In the genomic region with DNA sequence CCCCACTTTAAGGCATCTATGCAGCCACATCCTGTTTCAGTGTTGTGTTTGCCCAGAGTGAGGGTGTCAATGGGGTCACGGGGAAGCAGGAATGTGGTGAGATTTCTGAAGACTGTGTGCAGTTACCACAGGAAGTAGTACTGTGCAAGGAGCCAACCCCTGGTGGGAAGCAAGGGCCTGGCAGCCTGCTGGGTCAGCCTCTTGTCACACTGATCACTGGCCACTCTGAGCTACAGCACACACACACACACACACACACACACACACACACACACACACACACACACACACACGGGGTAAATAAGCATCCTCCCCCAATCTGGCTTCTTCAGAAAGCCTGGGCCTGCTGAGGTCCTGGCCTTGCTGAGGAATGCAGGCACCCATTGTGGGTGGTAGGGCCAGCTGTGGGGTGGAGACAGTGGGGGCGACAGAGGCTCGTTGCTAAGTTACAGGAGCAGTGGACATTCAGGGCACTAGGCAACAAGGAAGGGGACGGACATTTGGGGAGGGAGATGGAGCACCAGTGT, we compare ENCODE assay signal across 9 mouse cellular contexts. TPM values are rescaled to one million over a fixed set of nuclear protein-coding genes. Genes with fewer than 3 reads are reported as not detected.
A peak's percentile ranks its signal among the peaks of the same experiment; 100 is the strongest.
DNase-seq lines count a peak whose midpoint lies in the region; ATAC-seq and TF ChIP-seq lines count a peak whose summit lies in the region.
"Had no signal": no experiment of that assay in that cellular context is flagged by ENCODE, and none has a peak within 500 bp of the region (broad histone marks: within the 10 kb centered on the region; RNA-seq: fewer than 3 reads in every experiment).

No protein-coding gene starts in this region.

- no peak for ATAC-seq in forebrain, embryonic 15.5 days (replicated peaks)
- no peak; the same call in 1 of the 2 replicates for ATAC-seq in liver, embryonic 11.5 days (replicated peaks; ENCODE audit: low FRiP score)
- no peak for ATAC-seq in megakaryocyte-erythroid progenitor cell, adult 5-6 weeks (replicated peaks; ENCODE audit: low FRiP score, low TSS enrichment, poor library complexity, severe bottlenecking)

- no peak overlapping the region for H3K4me2 ChIP-seq in forebrain, embryonic 15.5 days (replicated peaks)
- H3K4me2 ChIP-seq in liver, embryonic 11.5 days: no peak overlapping the region
- peak overlapping the region; percentile 14 for H3K4me2 ChIP-seq in myocyte (ENCODE audit: low read depth)

- no peak overlapping the region for H3K4me3 ChIP-seq in heart, embryonic 10.5 days
- no peak overlapping the region for H3K4me3 ChIP-seq in forebrain, embryonic 15.5 days
- no peak overlapping the region for H3K4me3 ChIP-seq in liver, embryonic 11.5 days (ENCODE audit: low read depth, low read length)
- H3K4me3 ChIP-seq in myocyte: no peak overlapping the region

- 29% methylated on average over 5 of the region's 5 CpGs for WGBS in heart, embryonic 10.5 days
- WGBS in forebrain, embryonic 15.5 days: 11% methylated on average over 5 of the region's 5 CpGs
- WGBS in liver, embryonic 11.5 days: 28% methylated on average over 5 of the region's 5 CpGs

- DNase-seq in heart, embryonic 10.5 days (ENCODE audit: low spot score): no peak
- DNase-seq in heart, adult 9 months (ENCODE audit: low spot score in 2 of 2): no peak
- DNase-seq in Muller cell, postnatal 12 days (ENCODE audit: inconsistent ontology term): peak; percentile 95
- no peak for DNase-seq in liver, embryonic 11.5 days (ENCODE audit: low spot score)
- no peak for DNase-seq in left cerebral cortex, adult 11 months (ENCODE audit: low spot score)

- H3K27me3 ChIP-seq in heart, embryonic 10.5 days (ENCODE audit: insufficient read depth, poor library complexity, severe bottlenecking): no peaks in the 10 kb centered on the region
- H3K27me3 ChIP-seq in forebrain, embryonic 15.5 days: no peaks in the 10 kb centered on the region
- no peaks in the 10 kb centered on the region for H3K27me3 ChIP-seq in liver, embryonic 11.5 days (replicated peaks; ENCODE audit: control insufficient read depth, insufficient read depth, low read length)
- no peaks in the 10 kb centered on the region for H3K27me3 ChIP-seq in myocyte (ENCODE audit: control insufficient read depth, insufficient read depth, insufficient read length)

- H3K4me1 ChIP-seq in heart, embryonic 10.5 days: peaks cover 86% of the 10 kb centered on the region
- peaks cover 72% of the 10 kb centered on the region for H3K4me1 ChIP-seq in forebrain, embryonic 15.5 days
- peaks cover 30% of the 10 kb centered on the region for H3K4me1 ChIP-seq in liver, embryonic 11.5 days (replicated peaks; ENCODE audit: control insufficient read depth, insufficient read depth, low read length)

- no peak for TF ChIP-seq POLR2A in myocyte (IDR thresholded peaks at IDR 0.05; ENCODE audit: insufficient read length, low read depth)

- H3ac ChIP-seq in myocyte (ENCODE audit: control insufficient read depth, insufficient read length): no peak overlapping the region

- H3K27ac ChIP-seq in heart, embryonic 10.5 days: peak overlapping the region; percentile 65
- peak overlapping the region; percentile 82 for H3K27ac ChIP-seq in forebrain, embryonic 15.5 days (replicated peaks)
- peak overlapping the region; percentile 28; the same call in 1 of the 2 replicates for H3K27ac ChIP-seq in liver, embryonic 11.5 days (ENCODE audit: low read depth, low read length)

- H3K79me2 ChIP-seq in myocyte (ENCODE audit: control insufficient read depth, insufficient read depth): no peaks in the 10 kb centered on the region

- no peaks in the 10 kb centered on the region for H3K36me3 ChIP-seq in heart, embryonic 10.5 days
- no peaks in the 10 kb centered on the region for H3K36me3 ChIP-seq in forebrain, embryonic 15.5 days
- H3K36me3 ChIP-seq in liver, embryonic 11.5 days (ENCODE audit: control insufficient read depth, insufficient read depth, low read length): no peaks in the 10 kb centered on the region
- no peaks in the 10 kb centered on the region for H3K36me3 ChIP-seq in myocyte (ENCODE audit: control insufficient read depth, insufficient read depth)

- no peaks in the 10 kb centered on the region for H3K9me3 ChIP-seq in heart, embryonic 10.5 days
- no peaks in the 10 kb centered on the region for H3K9me3 ChIP-seq in forebrain, embryonic 15.5 days
- no peaks in the 10 kb centered on the region for H3K9me3 ChIP-seq in liver, embryonic 11.5 days (ENCODE audit: control insufficient read depth, low read length)
- H3K9me3 ChIP-seq: G1E had no signal

- H3K9ac ChIP-seq in forebrain, embryonic 15.5 days (replicated peaks): no peak overlapping the region
- H3K9ac ChIP-seq in liver, embryonic 11.5 days (ENCODE audit: low read depth, low read length): no peak overlapping the region

TF ChIP-seq in myocyte, 11 proteins besides CTCF, POLR2A, EP300 and RAD21:
- TF ChIP-seq MAX (IDR thresholded peaks at IDR 0.05; ENCODE audit: low read depth) (no peak), SRF (IDR thresholded peaks at IDR 0.05; ENCODE audit: control insufficient read depth, insufficient read length, low read depth) (no peak), MYOD1 (IDR thresholded peaks at IDR 0.05; ENCODE audit: control insufficient read depth in 1 of 3, insufficient read length in 2 of 3, low read depth in 2 of 3) (peak in 2 of 3 experiments; percentile 55 to 81), MYOG (IDR thresholded peaks at IDR 0.05; ENCODE audit: control insufficient read depth in 1 of 3, insufficient read depth in 1 of 3, insufficient read length in 2 of 3, low read depth in 2 of 3) (peak in 2 of 3 experiments; percentile 69 to 86), TCF3 (IDR thresholded peaks at IDR 0.05; ENCODE audit: insufficient read length, low read depth) (no peak)
TF ChIP-seq in myocyte: peak in this region for 2.

RNA-seq across cellular contexts. Expression of gene Trmt61a, which starts 13.5 kb away (rescaled TPM):
- polyA plus RNA-seq in heart, embryonic 10.5 days (2016; fragmentation: Nextera tagmentation; extraction: Ambion mirVana): 12.7 and 18.9 TPM in 2 replicates
- polyA plus RNA-seq in forebrain, embryonic 15.5 days (2015; fragmentation: Nextera tagmentation; extraction: Ambion mirVana): 10.6 and 12.0 TPM in 2 replicates
- 16.8 and 21.0 TPM in 2 replicates for polyA plus RNA-seq in liver, embryonic 11.5 days (2014; fragmentation: Nextera tagmentation; extraction: Ambion mirVana)
- 17.7 TPM for polyA plus RNA-seq in myocyte (2012; fragmentation: generic; extraction: Trizol)
- total RNA-seq in megakaryocyte-erythroid progenitor cell, adult 5-6 weeks (2014; fragmentation: Nextera tagmentation): 20.5 and 26.7 TPM in 2 replicates
- total RNA-seq in megakaryocyte-erythroid progenitor cell, adult 5-6 weeks (2017): 11.1 and 15.4 TPM in 2 replicates

RNA-seq across cellular contexts. Expression of gene Ckb, which starts 19.3 kb away (rescaled TPM):
- polyA plus RNA-seq in heart, embryonic 10.5 days (2016; fragmentation: Nextera tagmentation; extraction: Ambion mirVana): 408 and 575 TPM in 2 replicates
- 1,536 and 1,584 TPM in 2 replicates for polyA plus RNA-seq in forebrain, embryonic 15.5 days (2015; fragmentation: Nextera tagmentation; extraction: Ambion mirVana)
- 91.3 and 94.1 TPM in 2 replicates for polyA plus RNA-seq in liver, embryonic 11.5 days (2014; fragmentation: Nextera tagmentation; extraction: Ambion mirVana)
- polyA plus RNA-seq in myocyte (2012; fragmentation: generic; extraction: Trizol): 670 TPM
- 2.7 TPM in 1 of 2 replicates, not detected in the other for total RNA-seq in megakaryocyte-erythroid progenitor cell, adult 5-6 weeks (2014; fragmentation: Nextera tagmentation)
- total RNA-seq in megakaryocyte-erythroid progenitor cell, adult 5-6 weeks (2017): 1.5 and 4.4 TPM in 2 replicates
- polyA plus RNA-seq: G1E had no signal

RNA-seq across cellular contexts. Expression of gene Bag5, which starts 21.6 kb away (rescaled TPM):
- 43.7 and 47.7 TPM in 2 replicates for polyA plus RNA-seq in heart, embryonic 10.5 days (2016; fragmentation: Nextera tagmentation; extraction: Ambion mirVana)
- 65.1 and 69.1 TPM in 2 replicates for polyA plus RNA-seq in forebrain, embryonic 15.5 days (2015; fragmentation: Nextera tagmentation; extraction: Ambion mirVana)
- polyA plus RNA-seq in liver, embryonic 11.5 days (2014; fragmentation: Nextera tagmentation; extraction: Ambion mirVana): 41.0 and 44.7 TPM in 2 replicates
- polyA plus RNA-seq in myocyte (2012; fragmentation: generic; extraction: Trizol): 20.3 TPM
- total RNA-seq in megakaryocyte-erythroid progenitor cell, adult 5-6 weeks (2014; fragmentation: Nextera tagmentation): 27.7 and 28.9 TPM in 2 replicates
- total RNA-seq in megakaryocyte-erythroid progenitor cell, adult 5-6 weeks (2017): 33.0 and 52.3 TPM in 2 replicates

RNA-seq across cellular contexts. Expression of gene Apopt1, which starts 21.7 kb away (rescaled TPM):
- 53.3 and 55.2 TPM in 2 replicates for polyA plus RNA-seq in heart, embryonic 10.5 days (2016; fragmentation: Nextera tagmentation; extraction: Ambion mirVana)
- polyA plus RNA-seq in forebrain, embryonic 15.5 days (2015; fragmentation: Nextera tagmentation; extraction: Ambion mirVana): 48.2 and 48.7 TPM in 2 replicates
- 60.3 and 67.7 TPM in 2 replicates for polyA plus RNA-seq in liver, embryonic 11.5 days (2014; fragmentation: Nextera tagmentation; extraction: Ambion mirVana)
- 54.6 TPM for polyA plus RNA-seq in myocyte (2012; fragmentation: generic; extraction: Trizol)
- 62.7 and 67.7 TPM in 2 replicates for total RNA-seq in megakaryocyte-erythroid progenitor cell, adult 5-6 weeks (2014; fragmentation: Nextera tagmentation)
- total RNA-seq in megakaryocyte-erythroid progenitor cell, adult 5-6 weeks (2017): 55.5 and 56.4 TPM in 2 replicates

Comparison
In these comparisons a context has a peak if more than half of its experiments do, and no peak if none do; other contexts are left out.
1. H3K27ac ChIP-seq: peak in every context shown above with its lines; median percentile 82 in forebrain, embryonic 15.5 days; 65 in heart, embryonic 10.5 days; 28 in liver, embryonic 11.5 days.